Mouse (Mus musculus) small intestine, adult 2 months (tissue): ENCODE data around the gene Gstp2. TPM values are rescaled to one million over a fixed set of nuclear protein-coding genes. Genes with fewer than 3 reads are reported as not detected.
"Not testable (repeated sequence)": the region's sequence is repeated elsewhere in the genome, so short reads cannot be mapped to it uniquely, and the experiment has no call there.

Experiments
- H3K27ac ChIP-seq: fragments of 200-500 bp; 2 replicates; pipeline ENCODE4 v1.5.1; 2012; ENCODE audit warnings: low read depth, low read length, control low read depth, inconsistent platforms; ENCODE audit not compliant: insufficient read depth
- H3K27me3 ChIP-seq: fragments of 200-500 bp; 2 replicates; pipeline ENCODE4 v1.6.1; 2012; ENCODE audit warnings: mild to moderate bottlenecking, moderate library complexity, low read length, inconsistent platforms; ENCODE audit not compliant: control insufficient read depth, insufficient read depth
- H3K36me3 ChIP-seq: fragments of 200-500 bp; 2 replicates; pipeline ENCODE4 v1.6.1; 2012; ENCODE audit warnings: mild to moderate bottlenecking, low read length, control low read depth, inconsistent platforms; ENCODE audit not compliant: control insufficient read depth, insufficient read depth
- H3K4me1 ChIP-seq: fragments of 200-500 bp; 2 replicates; pipeline ENCODE4 v1.6.1; 2012; ENCODE audit warnings: low read length, inconsistent platforms, mixed read lengths; ENCODE audit not compliant: control insufficient read depth, insufficient read depth, insufficient read length
- H3K4me3 ChIP-seq: fragments of 200-500 bp; 2 replicates; pipeline ENCODE4 v1.5.1; 2012; ENCODE audit warnings: low read depth, mild to moderate bottlenecking, control low read depth, inconsistent platforms, low read length, moderate library complexity
- CTCF ChIP-seq: fragments of 200-500 bp; IDR thresholded peaks from 2 replicates; pipeline ENCODE4 v1.5.1; 2012; ENCODE audit warnings: low read depth, mild to moderate bottlenecking, control low read depth, inconsistent platforms, low read length, moderate library complexity, mixed read lengths; ENCODE audit not compliant: insufficient replicate concordance, insufficient read length; ENCODE audit errors: extremely low read depth
- POLR2A ChIP-seq: fragments of 200-500 bp; IDR thresholded peaks from 2 replicates; pipeline ENCODE4 v1.6.1; 2012; ENCODE audit warnings: low read depth, mild to moderate bottlenecking, control low read depth, inconsistent platforms, low read length, moderate library complexity
- WGBS: fragments of 180-500 bp; shearing (Covaris S2); methylation state at CpG from one replicate; pipeline ENCODE4 v1.1.7; 2018; 5-methylcytosine and 5-hydroxymethylcytosine counted together
- polyA plus RNA-seq: library from polyadenylated mRNA; depleted of rRNA; stranded (reverse); fragments of >200 nt; gene quantifications from 2 replicates; pipeline ENCODE4 v1.2.3, GENCODE M21; 2012

The Gstp2 gene
- polyA plus RNA-seq, 1 experiment = 289 TPM

GRCm38 (mm10) chr19:4060899-4061465, 15.2 kb upstream of the Gstp2 start:
- Histone ChIP-seq H3K27me3 (no peaks in the 10 kb centered on the region), H3K4me3 (no peak overlapping the region), H3K27ac (0 out of 2 replicates have a peak overlapping the region, but pooled peaks have one; percentile 0), H3K4me1 (peaks cover 34% of the 10 kb centered on the region), H3K36me3 (no peaks in the 10 kb centered on the region)
- TF ChIP-seq POLR2A = no peak
- no peak for TF ChIP-seq CTCF
- 81% methylated on average over 6 of the region's 6 CpGs for WGBS

GRCm38 (mm10) chr19:4060044-4060898, 14.4 kb upstream of the Gstp2 start:
- not testable (repeated sequence) for H3K36me3 ChIP-seq, H3K27ac ChIP-seq
- 81% methylated on average over 8 of the region's 8 CpGs for WGBS

GRCm38 (mm10) chr19:4059069-4059740, 13.4 kb upstream of the Gstp2 start, which contains the start of gene Gstp3:
Gstp3 (minus strand) TSS chr19:4059569.
- WGBS = 24% methylated on average over 15 of the region's 15 CpGs
- Histone ChIP-seq H3K27ac (peak within 1 kb of the TSS; percentile 79), H3K36me3 (no peaks in the 10 kb centered on the region), H3K27me3 (no peaks in the 10 kb centered on the region), H3K4me3 (peak within 1 kb of the TSS; percentile 34), H3K4me1 (peaks cover 43% of the 10 kb centered on the region)
- TF ChIP-seq POLR2A = peak; percentile 20; the same call in 1 of the 2 replicates
- TF ChIP-seq CTCF = no peak

More at GRCm38 (mm10) chr19:4060044-4060898, 14.4 kb upstream of the Gstp2 start:
- H3K4me3 ChIP-seq, H3K27me3 ChIP-seq: not testable (repeated sequence)
- H3K4me1 ChIP-seq = peaks cover 41% of the 10 kb centered on the region

- WGBS = 90% methylated on average over 5 of the region's 5 CpGs
- Histone ChIP-seq H3K4me3 (no peak overlapping the region), H3K27ac (peak overlapping the region; percentile 79), H3K36me3 (no peaks in the 10 kb centered on the region), H3K4me1 (peaks cover 43% of the 10 kb centered on the region), H3K27me3 (no peaks in the 10 kb centered on the region)
- TF ChIP-seq CTCF (no peak), POLR2A (no peak)
Observed at GRCm38 (mm10) chr19:4058581-4058980, 12.8 kb upstream of the Gstp2 start.

- 97% methylated on average over 7 of the region's 7 CpGs for WGBS
- H3K36me3 ChIP-seq = no peaks in the 10 kb centered on the region
Observed at GRCm38 (mm10) chr19:4057962-4058361, 12.1 kb upstream of the Gstp2 start.

DNA sequence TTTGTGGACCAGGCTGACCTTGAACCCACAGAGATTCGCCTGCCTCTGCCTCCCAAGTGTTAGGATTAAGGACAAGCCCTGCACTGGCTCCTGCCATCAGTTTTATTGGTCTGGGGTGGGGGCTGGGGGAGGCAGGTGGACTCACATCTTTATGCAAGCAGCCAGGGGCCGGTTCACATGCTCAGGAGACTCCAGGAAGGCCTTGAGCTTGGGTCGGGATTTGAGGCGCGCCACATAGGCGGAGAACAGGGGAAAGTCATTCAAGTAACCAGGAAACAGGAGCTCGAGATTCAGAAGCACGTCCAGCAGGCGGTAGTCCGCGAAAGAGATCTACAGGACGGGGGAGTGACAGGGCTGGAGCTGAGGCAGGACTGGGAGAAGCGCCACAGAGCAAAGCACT, 11.6 kb upstream of the Gstp2 start:
- Histone ChIP-seq H3K4me1 (peaks cover 43% of the 10 kb centered on the region), H3K27ac (peak overlapping the region; percentile 80; the same call in 1 of the 2 replicates), H3K4me3 (no peak overlapping the region), H3K36me3 (no peaks in the 10 kb centered on the region), H3K27me3 (no peaks in the 10 kb centered on the region)
- TF ChIP-seq POLR2A (0 out of 2 replicates have a peak, but pooled peaks have one; percentile 22), CTCF (no peak)
- 85% methylated on average over 13 of the region's 13 CpGs for WGBS

More at GRCm38 (mm10) chr19:4057962-4058361, 12.1 kb upstream of the Gstp2 start:
- Histone ChIP-seq H3K27me3 (no peaks in the 10 kb centered on the region), H3K4me1 (peaks cover 43% of the 10 kb centered on the region), H3K27ac (no peak overlapping the region), H3K4me3 (no peak overlapping the region)
- TF ChIP-seq CTCF (no peak), POLR2A (no peak)

DNA sequence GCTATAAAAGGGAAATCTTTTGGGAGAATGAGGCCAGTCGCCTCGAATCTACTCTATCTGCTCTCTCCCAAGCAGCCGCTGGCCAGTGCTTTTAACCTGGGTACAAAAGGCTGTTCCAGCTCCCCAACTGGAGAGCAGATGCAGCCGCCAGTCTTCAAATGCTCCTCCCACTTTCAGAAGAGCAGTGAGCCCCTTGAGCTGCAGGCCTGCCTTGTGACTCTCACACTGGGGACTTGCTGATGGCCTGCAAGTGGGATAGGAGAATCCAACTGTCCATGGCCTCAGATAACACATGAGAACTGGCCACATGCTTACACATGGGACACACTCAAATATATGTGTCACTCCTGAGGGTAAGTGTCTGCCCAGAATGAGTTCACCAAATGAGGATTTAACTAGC, 10.9 kb upstream of the Gstp2 start:
- Histone ChIP-seq H3K27ac (peak overlapping the region; percentile 80), H3K4me1 (peaks cover 43% of the 10 kb centered on the region), H3K36me3 (no peaks in the 10 kb centered on the region), H3K27me3 (no peaks in the 10 kb centered on the region), H3K4me3 (no peak overlapping the region)
- 22% methylated on average over 4 of the region's 4 CpGs for WGBS
- TF ChIP-seq CTCF (no peak), POLR2A (no peak)
